Mouse (Mus musculus): Measurements from ENCODE around the gene Gnaz. TPM values are rescaled to one million over a fixed set of nuclear protein-coding genes. Genes with fewer than 3 reads are reported as not detected.
A peak's percentile ranks its signal among the peaks of the same experiment; 100 is the strongest.

Gene Gnaz
- polyA plus RNA-seq, 1 experiment = 2.4 TPM

DNA sequence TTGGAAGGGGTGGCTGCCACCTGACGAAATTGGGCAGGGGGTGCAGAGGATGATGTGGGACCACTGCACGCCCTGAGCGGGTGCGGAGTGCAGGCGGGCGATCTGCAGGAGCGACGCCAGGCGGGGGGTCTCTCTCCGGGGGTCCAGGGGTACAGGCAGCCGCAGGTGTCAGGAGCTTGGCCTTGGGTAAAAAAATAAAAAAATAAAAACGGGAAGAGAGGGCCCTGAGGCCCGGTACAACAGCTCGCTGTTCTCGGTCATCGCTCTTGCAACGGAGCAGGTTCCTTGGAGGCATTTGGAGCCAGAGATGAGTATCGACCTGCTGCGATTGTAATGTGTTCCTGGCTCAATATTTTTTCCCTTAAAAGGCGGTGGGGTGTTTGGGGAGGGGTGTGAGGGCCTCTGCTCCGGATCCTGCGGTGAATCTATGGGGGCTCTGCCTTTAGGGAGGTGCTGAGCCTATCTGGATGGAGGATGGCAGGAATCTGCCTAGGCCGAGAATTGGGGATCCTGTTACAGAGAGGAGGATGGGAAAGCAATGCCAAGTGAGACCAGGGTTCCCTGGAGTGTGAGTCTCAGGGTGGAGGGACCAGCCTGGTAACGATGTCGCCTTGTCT, 782 bp downstream of the Gnaz start:
- H3K27ac ChIP-seq (ENCODE audit: insufficient read depth, low read depth, low read length) = no peak overlapping the region
- TF ChIP-seq CTCF (IDR thresholded peaks at IDR 0.05; ENCODE audit: extremely low read depth, insufficient read length, insufficient replicate concordance, low read depth, low read length) (no peak), POLR2A (IDR thresholded peaks at IDR 0.05; ENCODE audit: low read depth, low read length) (no peak)
- H3K27me3 ChIP-seq (ENCODE audit: control insufficient read depth, insufficient read depth, low read length) = 0 out of 2 replicates have a peak, but pooled peaks cover 5% of the 10 kb centered on the region
- 0 out of 2 replicates have a peak, but pooled peaks cover 2% of the 10 kb centered on the region for H3K4me1 ChIP-seq (ENCODE audit: control insufficient read depth, insufficient read depth, insufficient read length, low read length)
- H3K4me3 ChIP-seq (ENCODE audit: low read depth, low read length) = peak overlapping the region; percentile 63
- 16% methylated on average over 25 of the region's 25 CpGs for WGBS
- H3K36me3 ChIP-seq (ENCODE audit: control insufficient read depth, insufficient read depth, low read length) = no peaks in the 10 kb centered on the region

GRCm38 (mm10) chr10:74969266-74969665, 2.3 kb downstream of the Gnaz start:
- Histone ChIP-seq H3K36me3 (ENCODE audit: control insufficient read depth, insufficient read depth, low read length) (no peaks in the 10 kb centered on the region), H3K4me1 (ENCODE audit: control insufficient read depth, insufficient read depth, insufficient read length, low read length) (0 out of 2 replicates have a peak, but pooled peaks cover 2% of the 10 kb centered on the region), H3K4me3 (ENCODE audit: low read depth, low read length) (no peak overlapping the region), H3K27me3 (ENCODE audit: control insufficient read depth, insufficient read depth, low read length) (0 out of 2 replicates have a peak, but pooled peaks cover 5% of the 10 kb centered on the region), H3K27ac (ENCODE audit: insufficient read depth, low read depth, low read length) (no peak overlapping the region)
- 80% methylated on average over 2 of the region's 2 CpGs for WGBS
- TF ChIP-seq CTCF (IDR thresholded peaks at IDR 0.05; ENCODE audit: extremely low read depth, insufficient read length, insufficient replicate concordance, low read depth, low read length) (no peak), POLR2A (IDR thresholded peaks at IDR 0.05; ENCODE audit: low read depth, low read length) (no peak)

DNA sequence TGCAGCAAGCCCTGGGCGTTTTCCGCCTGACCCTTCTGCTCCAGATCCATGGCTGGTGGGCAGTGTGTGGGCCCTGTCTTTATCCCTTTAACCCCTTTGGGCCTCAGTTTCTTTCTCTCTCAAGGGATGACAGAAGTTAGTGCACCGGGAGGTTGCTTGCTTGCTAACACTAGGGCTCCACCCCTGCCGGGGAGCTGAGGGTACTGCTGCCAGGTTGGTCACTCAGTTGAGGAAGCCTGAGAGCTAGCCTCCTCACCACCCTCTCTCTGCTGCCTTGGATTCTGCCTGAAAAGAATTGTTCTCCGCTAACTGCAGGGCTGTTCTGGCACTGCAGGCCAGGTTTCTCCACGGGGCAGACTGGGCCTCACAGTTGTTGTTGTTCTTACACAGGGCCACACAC, 6.0 kb downstream of the Gnaz start:
- 83% methylated on average over 6 of the region's 6 CpGs for WGBS
- no peak overlapping the region for H3K27ac ChIP-seq (ENCODE audit: insufficient read depth, low read depth, low read length)
- H3K36me3 ChIP-seq (ENCODE audit: control insufficient read depth, insufficient read depth, low read length) = no peaks in the 10 kb centered on the region
- no peak overlapping the region for H3K4me3 ChIP-seq (ENCODE audit: low read depth, low read length)
- no peaks in the 10 kb centered on the region for H3K27me3 ChIP-seq (ENCODE audit: control insufficient read depth, insufficient read depth, low read length)
- TF ChIP-seq POLR2A (IDR thresholded peaks at IDR 0.05; ENCODE audit: low read depth, low read length) = no peak
- no peaks in the 10 kb centered on the region for H3K4me1 ChIP-seq (ENCODE audit: control insufficient read depth, insufficient read depth, insufficient read length, low read length)

DNA sequence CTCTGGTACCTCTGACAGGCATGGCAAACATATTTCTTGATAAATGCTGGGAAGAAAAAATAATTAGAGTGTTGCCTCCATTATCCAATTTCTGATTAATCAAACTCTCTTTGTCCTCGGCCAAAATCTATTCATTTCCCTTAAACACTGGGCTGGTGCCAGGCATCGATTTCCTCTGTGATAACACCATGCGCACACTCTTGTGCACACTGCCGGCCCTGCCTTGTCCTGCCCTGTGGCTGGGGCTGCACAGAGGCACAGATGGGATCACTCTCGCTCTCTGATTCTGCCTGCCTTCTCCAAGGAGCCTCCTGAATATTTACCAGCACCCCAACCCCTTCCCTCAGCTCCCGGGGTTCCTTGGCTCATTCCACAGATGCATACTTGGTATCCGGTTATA, 8.6 kb downstream of the Gnaz start:
- Histone ChIP-seq H3K4me1 (ENCODE audit: control insufficient read depth, insufficient read depth, insufficient read length, low read length) (no peaks in the 10 kb centered on the region), H3K27ac (ENCODE audit: insufficient read depth, low read depth, low read length) (no peak overlapping the region), H3K27me3 (ENCODE audit: control insufficient read depth, insufficient read depth, low read length) (no peaks in the 10 kb centered on the region), H3K4me3 (ENCODE audit: low read depth, low read length) (no peak overlapping the region), H3K36me3 (ENCODE audit: control insufficient read depth, insufficient read depth, low read length) (no peaks in the 10 kb centered on the region)
- WGBS = 43% methylated on average over 7 of the region's 7 CpGs
- no peak for TF ChIP-seq POLR2A (IDR thresholded peaks at IDR 0.05; ENCODE audit: low read depth, low read length)
- TF ChIP-seq CTCF (IDR thresholded peaks at IDR 0.05; ENCODE audit: extremely low read depth, insufficient read length, insufficient replicate concordance, low read depth, low read length) = no peak

- Histone ChIP-seq H3K36me3 (ENCODE audit: control insufficient read depth, insufficient read depth, low read length) (no peaks in the 10 kb centered on the region), H3K4me3 (ENCODE audit: low read depth, low read length) (no peak overlapping the region), H3K4me1 (ENCODE audit: control insufficient read depth, insufficient read depth, insufficient read length, low read length) (no peaks in the 10 kb centered on the region), H3K27ac (ENCODE audit: insufficient read depth, low read depth, low read length) (no peak overlapping the region), H3K27me3 (ENCODE audit: control insufficient read depth, insufficient read depth, low read length) (no peaks in the 10 kb centered on the region)
- TF ChIP-seq POLR2A (IDR thresholded peaks at IDR 0.05; ENCODE audit: low read depth, low read length) = no peak
- TF ChIP-seq CTCF (IDR thresholded peaks at IDR 0.05; ENCODE audit: extremely low read depth, insufficient read length, insufficient replicate concordance, low read depth, low read length) = no peak
- WGBS = 82% methylated on average over 7 of the region's 7 CpGs
Observed at GRCm38 (mm10) chr10:74976429-74976828, 9.5 kb downstream of the Gnaz start.

DNA sequence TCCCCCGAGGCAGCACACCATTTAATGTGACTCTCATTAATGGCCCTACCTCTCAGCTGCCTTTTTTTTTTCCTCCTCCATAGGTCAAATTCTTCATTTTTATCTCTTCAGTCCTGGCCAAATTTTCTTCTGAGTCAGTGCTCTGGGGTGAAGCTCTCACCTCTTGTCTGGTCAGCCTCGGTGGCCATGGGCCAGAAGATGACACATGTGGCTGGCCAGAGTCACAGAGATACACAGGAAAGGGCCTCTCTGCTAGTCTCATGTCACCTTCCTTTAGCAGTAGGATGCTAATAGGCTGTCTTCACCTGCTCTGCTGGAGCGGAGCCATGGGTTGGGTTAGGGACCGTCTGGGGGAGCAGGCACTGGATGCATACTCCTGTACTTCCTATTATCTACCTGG, 11.1 kb downstream of the Gnaz start:
- WGBS = 73% methylated on average over 4 of the region's 4 CpGs
- no peaks in the 10 kb centered on the region for H3K4me1 ChIP-seq (ENCODE audit: control insufficient read depth, insufficient read depth, insufficient read length, low read length)
- no peak overlapping the region for H3K4me3 ChIP-seq (ENCODE audit: low read depth, low read length)
- no peak for TF ChIP-seq POLR2A (IDR thresholded peaks at IDR 0.05; ENCODE audit: low read depth, low read length)
- TF ChIP-seq CTCF (IDR thresholded peaks at IDR 0.05; ENCODE audit: extremely low read depth, insufficient read length, insufficient replicate concordance, low read depth, low read length) = no peak
- no peaks in the 10 kb centered on the region for H3K27me3 ChIP-seq (ENCODE audit: control insufficient read depth, insufficient read depth, low read length)
- H3K27ac ChIP-seq (ENCODE audit: insufficient read depth, low read depth, low read length) = no peak overlapping the region
- H3K36me3 ChIP-seq (ENCODE audit: control insufficient read depth, insufficient read depth, low read length) = no peaks in the 10 kb centered on the region

- WGBS = 74% methylated on average over 12 of the region's 12 CpGs
Observed at GRCm38 (mm10) chr10:74981159-74981558, 14.2 kb downstream of the Gnaz start.

More at GRCm38 (mm10) chr10:74981159-74981558, 14.2 kb downstream of the Gnaz start:
- H3K4me3 ChIP-seq (ENCODE audit: low read depth, low read length) = no peak overlapping the region
- no peaks in the 10 kb centered on the region for H3K4me1 ChIP-seq (ENCODE audit: control insufficient read depth, insufficient read depth, insufficient read length, low read length)
- no peak overlapping the region for H3K27ac ChIP-seq (ENCODE audit: insufficient read depth, low read depth, low read length)
- no peaks in the 10 kb centered on the region for H3K36me3 ChIP-seq (ENCODE audit: control insufficient read depth, insufficient read depth, low read length)
- no peaks in the 10 kb centered on the region for H3K27me3 ChIP-seq (ENCODE audit: control insufficient read depth, insufficient read depth, low read length)
- TF ChIP-seq POLR2A (IDR thresholded peaks at IDR 0.05; ENCODE audit: low read depth, low read length) = no peak
- no peak for TF ChIP-seq CTCF (IDR thresholded peaks at IDR 0.05; ENCODE audit: extremely low read depth, insufficient read length, insufficient replicate concordance, low read depth, low read length)
